Mouse (Mus musculus): ENCODE results near the gene Psme1.

Psme1 gene

DNA sequence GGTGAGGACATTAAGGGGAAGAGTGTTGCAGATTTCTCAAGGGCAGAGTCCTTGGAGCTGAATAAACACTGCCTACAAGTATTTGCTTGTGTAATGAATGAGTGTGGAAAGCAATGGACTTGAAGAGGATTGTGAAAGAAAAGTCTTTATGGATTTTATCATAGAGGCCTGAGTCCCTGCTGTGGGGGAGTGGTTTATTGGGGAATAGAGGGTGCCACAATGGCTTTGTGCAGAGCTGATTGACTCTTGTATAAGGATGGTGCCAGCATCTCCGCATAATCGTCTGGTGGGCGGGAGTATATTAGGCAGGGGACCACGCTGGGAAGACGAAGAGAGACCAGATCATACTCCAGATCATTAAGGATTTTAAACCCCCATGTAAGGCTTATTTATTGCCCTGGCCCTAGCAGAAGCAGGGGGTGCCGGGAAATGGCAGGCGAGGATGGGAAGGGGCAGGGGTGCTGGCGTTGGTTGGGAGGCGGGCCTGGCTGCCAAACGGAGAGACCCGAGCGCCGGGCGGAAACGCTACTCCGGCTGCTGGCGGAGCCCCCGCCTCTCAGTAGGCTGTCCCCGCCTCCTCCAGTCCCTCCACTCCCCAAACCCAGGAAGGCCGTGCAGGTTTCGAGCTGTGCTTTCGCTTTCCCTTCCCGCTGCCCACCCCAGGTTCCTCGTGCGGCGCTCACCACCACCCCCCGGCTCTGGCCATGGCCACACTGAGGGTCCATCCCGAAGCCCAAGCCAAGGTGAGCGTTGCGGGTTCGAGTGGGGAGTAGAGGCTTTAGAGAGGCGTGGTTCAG, at the start of gene Psme1:
TSS of gene Psme1 (plus strand) at position 253 of the 797 bp plus-strand sequence.
- peak; percentile 28 for DNase-seq (ENCODE audit: low read depth, low spot score)

- DNase-seq (ENCODE audit: low read depth, low spot score): no peak
Observed at GRCm38 (mm10) chr14:55536116-55536745, 41.7 kb upstream of the Psme1 start.

DNA sequence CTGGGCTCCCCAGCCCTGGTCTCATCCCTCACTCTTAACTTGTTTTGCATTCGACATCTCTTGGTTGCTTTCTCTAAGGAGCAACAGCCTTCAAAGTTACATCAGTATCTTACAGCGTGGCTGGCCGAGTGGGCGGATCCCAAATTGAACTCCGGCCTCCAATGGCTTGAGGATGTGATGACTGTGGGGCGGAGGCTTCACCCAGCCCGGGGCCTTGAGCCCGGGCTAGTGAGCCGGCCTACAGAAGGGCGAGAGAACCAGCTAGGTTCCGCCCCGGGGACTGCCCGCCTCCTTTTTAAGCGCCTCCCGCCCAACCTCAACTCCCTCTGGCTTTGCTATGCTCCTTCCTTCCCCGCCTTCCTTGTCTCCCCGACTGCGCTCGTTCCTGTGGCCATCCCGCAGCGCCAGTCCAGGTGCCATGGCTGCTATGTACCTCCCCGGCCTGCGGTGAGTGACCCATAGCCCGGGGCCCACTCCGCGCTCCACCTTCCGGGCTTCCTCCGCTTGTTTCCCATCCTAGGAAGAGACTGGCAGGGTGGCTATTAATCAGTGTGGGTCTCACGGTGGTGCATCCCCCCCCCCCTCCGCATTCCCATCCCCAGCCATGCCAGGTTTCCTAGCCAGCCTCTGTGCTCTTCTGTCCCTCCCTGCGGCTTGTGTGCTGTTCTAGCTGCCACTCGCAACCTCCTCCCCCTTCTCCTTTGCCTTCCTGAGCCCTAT, 37.7 kb upstream of the Psme1 start, which contains the start of gene Pck2:
TSS of gene Pck2 (plus strand) at position 200 of the 720 bp plus-strand sequence.
- peak; percentile 62 for DNase-seq (ENCODE audit: low read depth, low spot score)

GRCm38 (mm10) chr14:55540787-55541321, 37.1 kb upstream of the Psme1 start:
- DNase-seq (ENCODE audit: low read depth, low spot score): peak; percentile 78

GRCm38 (mm10) chr14:55542268-55542667, 35.7 kb upstream of the Psme1 start:
- DNase-seq (ENCODE audit: low read depth, low spot score): no peak

DNA sequence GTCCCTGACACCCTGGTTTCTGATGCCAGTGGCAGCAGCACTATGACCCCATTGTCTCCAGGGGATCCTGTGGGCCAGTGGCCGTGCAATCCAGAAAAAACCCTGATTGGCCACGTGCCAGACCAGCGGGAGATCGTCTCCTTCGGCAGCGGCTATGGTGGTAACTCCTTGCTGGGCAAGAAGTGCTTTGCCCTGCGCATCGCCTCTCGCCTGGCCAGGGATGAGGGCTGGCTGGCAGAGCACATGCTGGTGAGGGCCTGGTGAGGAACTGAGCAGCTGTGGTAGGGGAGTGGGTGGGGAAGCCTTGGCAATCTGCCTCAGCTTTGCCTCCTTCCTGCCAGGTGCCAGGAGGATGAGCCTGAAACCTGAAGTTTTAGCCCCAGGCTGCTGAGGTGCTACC, 33.6 kb upstream of the Psme1 start:
- no peak for DNase-seq (ENCODE audit: low read depth, low spot score)

DNA sequence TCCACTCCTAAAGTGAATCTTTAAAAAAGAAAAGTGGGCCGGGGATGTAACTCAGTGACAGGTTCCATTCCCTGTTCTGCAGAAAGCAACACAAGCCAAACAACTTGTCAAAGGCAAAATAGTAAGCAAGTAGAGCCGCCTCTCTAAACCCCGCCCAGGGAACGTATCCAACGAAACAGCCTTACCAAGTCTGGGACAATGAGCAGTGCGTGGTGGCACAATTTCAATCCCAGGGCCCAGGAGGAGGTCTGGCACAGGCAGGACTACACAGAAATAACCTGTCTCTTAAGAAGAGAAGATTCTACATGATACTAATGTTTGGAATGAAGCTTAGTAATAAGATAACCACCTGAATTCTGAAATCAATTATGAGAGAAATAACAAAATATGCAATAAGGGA, 27.7 kb upstream of the Psme1 start:
- DNase-seq (ENCODE audit: low read depth, low spot score): no peak

- DNase-seq (ENCODE audit: low read depth, low spot score): no peak
Observed at GRCm38 (mm10) chr14:55551347-55551746, 26.6 kb upstream of the Psme1 start.

- DNase-seq (ENCODE audit: low read depth, low spot score): no peak
Observed at GRCm38 (mm10) chr14:55551794-55552193, 26.1 kb upstream of the Psme1 start.

- no peak for DNase-seq (ENCODE audit: low read depth, low spot score)
Observed at GRCm38 (mm10) chr14:55554635-55555034, 23.3 kb upstream of the Psme1 start.

GRCm38 (mm10) chr14:55555788-55556187, 22.1 kb upstream of the Psme1 start:
- no peak for DNase-seq (ENCODE audit: low read depth, low spot score)

- no peak for DNase-seq (ENCODE audit: low read depth, low spot score)
Observed at GRCm38 (mm10) chr14:55557003-55557402, 20.9 kb upstream of the Psme1 start.

DNA sequence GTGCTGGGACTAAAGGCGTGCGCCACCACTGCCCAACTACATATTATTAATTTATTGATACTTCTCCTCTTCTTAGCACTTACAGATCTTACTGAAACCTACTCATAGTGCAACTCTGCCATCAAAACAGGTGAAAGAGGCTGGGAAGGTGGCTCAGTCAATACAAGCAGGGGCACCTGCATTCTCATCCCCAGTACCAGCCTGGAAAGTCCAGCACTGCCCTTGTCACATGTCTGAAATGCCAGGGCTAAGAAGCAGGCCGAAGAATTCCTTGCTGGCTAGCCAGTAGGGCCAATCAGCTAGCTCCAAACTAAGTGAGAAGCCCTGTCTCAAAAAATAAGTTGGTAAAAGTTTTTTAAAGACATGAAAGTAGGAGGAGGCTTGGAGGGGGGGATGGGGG, 20.3 kb upstream of the Psme1 start:
- DNase-seq (ENCODE audit: low read depth, low spot score): no peak

- no peak for DNase-seq (ENCODE audit: low read depth, low spot score)
Observed at GRCm38 (mm10) chr14:55558740-55559448, 19.0 kb upstream of the Psme1 start.

GRCm38 (mm10) chr14:55559799-55560201, 18.1 kb upstream of the Psme1 start, which contains the start of gene Dcaf11:
Gene Dcaf11 (plus strand): TSS chr14:55560006.
- DNase-seq (ENCODE audit: low read depth, low spot score): peak; percentile 89

- DNase-seq (ENCODE audit: low read depth, low spot score): peak; percentile 100
Observed at GRCm38 (mm10) chr14:55560202-55561073, 17.5 kb upstream of the Psme1 start, which contains the start of gene A730061H03Rik. Gene A730061H03Rik (minus strand): TSS chr14:55560406.

- no peak for DNase-seq (ENCODE audit: low read depth, low spot score)
Observed at GRCm38 (mm10) chr14:55561860-55562259, 16.1 kb upstream of the Psme1 start.

DNA sequence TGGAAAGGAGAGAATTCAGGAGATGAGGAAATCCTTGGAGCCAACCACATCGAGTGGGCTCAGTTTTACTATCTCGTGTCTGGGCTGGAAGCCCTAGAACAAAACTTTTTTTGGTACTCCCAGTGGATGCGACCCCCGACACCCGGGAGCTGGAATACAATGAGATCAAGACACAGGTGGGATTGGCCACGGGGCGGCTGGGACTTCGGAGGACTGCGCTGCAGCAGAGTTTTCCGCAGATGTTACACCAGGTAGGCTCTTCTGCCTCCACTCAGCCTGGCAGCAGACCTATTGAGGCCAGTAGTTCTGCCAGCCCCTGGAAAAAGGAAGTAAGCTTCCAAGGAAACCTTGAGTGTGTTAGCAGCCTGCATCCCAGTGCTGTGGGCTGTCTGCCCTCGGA, 14.7 kb upstream of the Psme1 start:
- DNase-seq (ENCODE audit: low read depth, low spot score): no peak

GRCm38 (mm10) chr14:55565748-55566147, 12.2 kb upstream of the Psme1 start:
- no peak for DNase-seq (ENCODE audit: low read depth, low spot score)

DNA sequence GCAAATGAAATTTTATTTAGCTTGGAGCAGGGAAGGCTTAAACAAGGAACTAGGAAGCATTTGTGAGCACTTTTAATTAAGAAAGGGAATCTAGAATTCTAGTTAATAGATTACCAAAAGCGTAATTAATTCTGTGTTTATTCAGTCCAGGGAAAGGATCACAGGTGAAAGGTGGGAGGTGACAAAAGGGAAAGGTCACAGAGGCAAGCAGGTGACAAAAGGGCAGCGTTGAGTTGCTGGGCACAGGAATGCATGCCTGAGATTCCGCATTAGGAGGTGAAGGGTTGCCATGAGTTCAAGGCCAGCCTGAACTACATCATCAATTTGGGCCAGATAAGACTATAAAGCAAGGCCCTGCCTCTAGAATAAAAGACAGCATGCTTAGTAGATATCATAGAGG, 10.4 kb upstream of the Psme1 start:
- DNase-seq (ENCODE audit: low read depth, low spot score): no peak
